Mouse (Mus musculus) kidney, embryonic 15.5 days (tissue): ENCODE measurements around the gene Thy1. TPM values are rescaled to one million over a fixed set of nuclear protein-coding genes. Genes with fewer than 3 reads are reported as not detected.
A peak's percentile ranks its signal among the peaks of the same experiment; 100 is the strongest.

Source experiments
- ATAC-seq: fragments of 200-750 bp; cut with Nextera tagmentation; replicated peaks from 2 replicates; pipeline ENCODE4 v1.8.0; 2017; ENCODE audit warnings: moderate TSS enrichment; ENCODE audit not compliant: low FRiP score
- H3K27ac ChIP-seq: fragments of 300-500 bp; sonication (generic); 2 replicates; pipeline ENCODE4 v1.5.1; 2015; ENCODE audit warnings: mild to moderate bottlenecking, inconsistent platforms
- H3K27me3 ChIP-seq: fragments of 300-500 bp; sonication (generic); 2 replicates; pipeline ENCODE4 v1.6.1; 2015; ENCODE audit warnings: inconsistent platforms
- H3K36me3 ChIP-seq: fragments of 300-500 bp; sonication (generic); 2 replicates; pipeline ENCODE4 v1.6.1; 2015; ENCODE audit warnings: inconsistent platforms
- H3K4me1 ChIP-seq: fragments of 300-500 bp; sonication (generic); 2 replicates; pipeline ENCODE4 v1.6.1; 2015; ENCODE audit warnings: inconsistent platforms
- H3K4me2 ChIP-seq: fragments of 300-500 bp; sonication (generic); 2 replicates; pipeline ENCODE4 v1.6.1; 2015; ENCODE audit warnings: moderate library complexity, mild to moderate bottlenecking, inconsistent platforms
- H3K4me3 ChIP-seq: fragments of 300-500 bp; sonication (generic); replicated peaks from 2 replicates; pipeline ENCODE4 v1.5.1; 2015; ENCODE audit warnings: mild to moderate bottlenecking, inconsistent platforms
- H3K9ac ChIP-seq: fragments of 300-500 bp; sonication (generic); 2 replicates; pipeline ENCODE4 v1.6.1; 2015; ENCODE audit warnings: mild to moderate bottlenecking, inconsistent platforms
- H3K9me3 ChIP-seq: fragments of 300-500 bp; sonication (generic); replicated peaks from 2 replicates; pipeline ENCODE4 v1.6.1; 2016; ENCODE audit warnings: inconsistent platforms
- WGBS: fragments of 180-500 bp; shearing (Covaris S2); methylation state at CpG from one replicate; pipeline ENCODE4 v1.1.7; 2015; ENCODE audit warnings: mixed read lengths; 5-methylcytosine and 5-hydroxymethylcytosine counted together
- polyA plus RNA-seq: library from polyadenylated mRNA; unstranded; fragments of >200 nt; fragmentation: Nextera tagmentation; extraction: Ambion mirVana; gene quantifications from 2 replicates; pipeline ENCODE4 v1.2.1, GENCODE M21; 2015

Gene Thy1
- polyA plus RNA-seq, 1 experiment from 2014 or later, result 9.6 TPM

DNA sequence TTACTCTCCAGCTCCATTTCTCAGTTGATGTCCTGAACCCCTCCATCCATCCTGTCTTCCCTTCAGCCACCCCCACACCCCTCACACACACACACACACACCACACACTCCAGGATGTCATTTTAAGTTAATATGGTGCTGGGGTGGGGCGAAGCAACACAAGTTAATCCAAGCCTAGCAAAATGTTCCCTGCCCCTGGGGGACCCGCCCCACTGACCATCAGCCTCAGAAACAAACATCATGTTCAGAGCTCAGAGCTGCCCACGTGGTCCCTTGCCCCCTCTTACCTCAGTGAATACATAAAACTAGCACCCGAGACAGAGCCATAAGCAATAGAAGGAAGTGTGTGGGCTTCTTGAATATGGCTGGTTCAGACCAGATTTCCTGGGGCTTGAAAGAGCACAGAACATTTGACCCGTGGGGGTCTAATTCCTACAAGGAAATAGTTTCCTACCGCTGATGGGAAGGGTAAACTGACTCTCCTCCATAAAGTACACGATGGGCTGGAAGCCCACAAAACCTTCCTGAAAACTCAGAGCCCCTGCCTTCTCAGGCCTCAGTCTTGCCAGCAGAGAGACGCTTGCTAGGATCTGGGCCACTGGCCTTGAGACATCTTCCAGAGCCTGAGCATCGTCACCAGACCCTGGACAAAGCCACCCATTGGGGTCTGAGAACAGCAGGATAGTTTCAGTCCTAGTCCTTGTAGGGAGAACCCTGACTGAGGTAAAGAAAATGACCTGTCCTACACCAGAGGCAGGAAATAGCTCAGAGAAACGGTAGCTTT is 37.0 kb downstream of the Thy1 start:
- H3K27me3 ChIP-seq, result peaks cover 11% of the 10 kb centered on the region; the same call in 1 of the 2 replicates
- peaks cover 88% of the 10 kb centered on the region for H3K4me1 ChIP-seq
- no peak overlapping the region for H3K4me3 ChIP-seq
- H3K27ac ChIP-seq, result peak overlapping the region; percentile 87
- ATAC-seq, result no peak; the same call in 1 of the 2 replicates
- 50% methylated on average over 10 of the region's 10 CpGs for WGBS
- no peaks in the 10 kb centered on the region for H3K9me3 ChIP-seq
- H3K36me3 ChIP-seq, result no peaks in the 10 kb centered on the region
- no peak overlapping the region for H3K9ac ChIP-seq
- H3K4me2 ChIP-seq, result no peak overlapping the region

DNA sequence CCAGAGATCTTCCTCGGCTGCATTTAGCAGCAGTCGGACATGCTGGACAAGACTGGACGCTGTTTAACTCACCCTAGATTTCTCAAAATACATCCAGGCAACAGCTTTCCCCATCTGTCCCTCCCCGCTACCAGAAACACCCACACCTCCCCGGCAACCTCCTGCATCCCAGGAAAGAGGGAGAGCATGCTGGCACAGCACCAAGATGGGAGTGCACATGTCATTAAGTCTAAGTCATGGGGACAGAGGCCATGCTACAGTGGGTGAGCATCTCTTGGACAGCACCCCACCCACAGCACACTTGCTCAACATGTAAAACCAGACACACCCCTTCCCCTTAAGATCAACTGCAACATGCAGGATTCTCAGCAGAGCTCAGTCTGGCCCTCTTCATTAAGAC is 37.8 kb downstream of the Thy1 start:
- Histone ChIP-seq H3K4me2 (no peak overlapping the region), H3K9me3 (no peaks in the 10 kb centered on the region), H3K27ac (peak overlapping the region; percentile 84), H3K9ac (no peak overlapping the region), H3K4me3 (no peak overlapping the region), H3K4me1 (peaks cover 88% of the 10 kb centered on the region), H3K36me3 (no peaks in the 10 kb centered on the region), H3K27me3 (peaks cover 15% of the 10 kb centered on the region)
- no peak for ATAC-seq
- 63% methylated on average over 5 of the region's 5 CpGs for WGBS

- peaks cover 88% of the 10 kb centered on the region for H3K4me1 ChIP-seq
- ATAC-seq, result no peak
- H3K27ac ChIP-seq, result no peak overlapping the region
- no peaks in the 10 kb centered on the region for H3K36me3 ChIP-seq
- WGBS, result 61% methylated on average over 5 of the region's 5 CpGs
- no peak overlapping the region for H3K9ac ChIP-seq
- no peaks in the 10 kb centered on the region for H3K9me3 ChIP-seq
- peaks cover 20% of the 10 kb centered on the region for H3K27me3 ChIP-seq
- H3K4me3 ChIP-seq, result no peak overlapping the region
- H3K4me2 ChIP-seq, result no peak overlapping the region
Measured at GRCm38 (mm10) chr9:44081581-44081980, 38.4 kb downstream of the Thy1 start.

DNA sequence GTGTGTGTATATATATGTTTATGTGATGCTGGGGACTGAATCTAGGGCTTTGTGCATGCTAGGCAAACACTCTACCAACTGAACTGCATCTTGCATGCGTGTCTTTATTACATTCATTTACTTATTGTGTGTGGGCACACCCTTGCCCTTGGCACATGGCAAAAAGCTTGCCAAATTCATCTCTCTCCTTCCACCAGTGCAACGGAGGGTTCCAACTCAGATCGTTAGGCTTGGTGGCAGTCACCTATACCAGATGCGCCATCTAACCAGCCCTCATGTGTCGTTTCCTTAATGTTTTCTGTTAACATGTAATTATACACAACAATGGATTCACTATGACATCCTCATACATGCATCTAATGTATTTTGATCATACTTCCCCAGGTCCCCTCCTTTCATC is 39.1 kb downstream of the Thy1 start:
- Histone ChIP-seq H3K9ac (no peak overlapping the region), H3K27ac (no peak overlapping the region), H3K36me3 (no peaks in the 10 kb centered on the region), H3K9me3 (no peaks in the 10 kb centered on the region), H3K4me3 (no peak overlapping the region), H3K4me2 (no peak overlapping the region), H3K27me3 (peaks cover 20% of the 10 kb centered on the region), H3K4me1 (peaks cover 88% of the 10 kb centered on the region)
- WGBS, result 95% methylated on average over 5 of the region's 5 CpGs
- no peak for ATAC-seq

- peak overlapping the region; percentile 71 for H3K27ac ChIP-seq
- ATAC-seq, result 0 out of 2 replicates have a peak, but pooled peaks have one; percentile 12
- H3K9ac ChIP-seq, result peak overlapping the region; percentile 73
Measured at GRCm38 (mm10) chr9:44083392-44084121, 40.4 kb downstream of the Thy1 start.

GRCm38 (mm10) chr9:44084236-44084635 is 41.1 kb downstream of the Thy1 start:
- Histone ChIP-seq H3K4me3 (peak overlapping the region; percentile 65), H3K4me2 (peak overlapping the region; percentile 99), H3K4me1 (peaks cover 88% of the 10 kb centered on the region), H3K9ac (peak overlapping the region; percentile 73), H3K9me3 (no peaks in the 10 kb centered on the region), H3K36me3 (no peaks in the 10 kb centered on the region), H3K27me3 (peaks cover 20% of the 10 kb centered on the region), H3K27ac (peak overlapping the region; percentile 71)
- no peak for ATAC-seq
- WGBS, result 0% methylated on average over 14 of the region's 14 CpGs

More at GRCm38 (mm10) chr9:44083392-44084121, 40.4 kb downstream of the Thy1 start:
- 9% methylated on average over 23 of the region's 23 CpGs for WGBS
- no peaks in the 10 kb centered on the region for H3K36me3 ChIP-seq
- no peaks in the 10 kb centered on the region for H3K9me3 ChIP-seq
- H3K27me3 ChIP-seq, result peaks cover 20% of the 10 kb centered on the region
- H3K4me1 ChIP-seq, result peaks cover 88% of the 10 kb centered on the region
- peak overlapping the region; percentile 99 for H3K4me2 ChIP-seq
- peak overlapping the region; percentile 65 for H3K4me3 ChIP-seq

GRCm38 (mm10) chr9:44084659-44085229 is 41.6 kb downstream of the Thy1 start:
- Histone ChIP-seq H3K9me3 (no peaks in the 10 kb centered on the region), H3K4me1 (peaks cover 88% of the 10 kb centered on the region), H3K27me3 (peaks cover 20% of the 10 kb centered on the region), H3K4me2 (peak overlapping the region; percentile 99), H3K4me3 (peak overlapping the region; percentile 65), H3K27ac (peak overlapping the region; percentile 71), H3K36me3 (no peaks in the 10 kb centered on the region), H3K9ac (peak overlapping the region; percentile 73)
- ATAC-seq, result peak; percentile 61
- under 1% methylated on average over 55 of the region's 62 CpGs for WGBS

DNA sequence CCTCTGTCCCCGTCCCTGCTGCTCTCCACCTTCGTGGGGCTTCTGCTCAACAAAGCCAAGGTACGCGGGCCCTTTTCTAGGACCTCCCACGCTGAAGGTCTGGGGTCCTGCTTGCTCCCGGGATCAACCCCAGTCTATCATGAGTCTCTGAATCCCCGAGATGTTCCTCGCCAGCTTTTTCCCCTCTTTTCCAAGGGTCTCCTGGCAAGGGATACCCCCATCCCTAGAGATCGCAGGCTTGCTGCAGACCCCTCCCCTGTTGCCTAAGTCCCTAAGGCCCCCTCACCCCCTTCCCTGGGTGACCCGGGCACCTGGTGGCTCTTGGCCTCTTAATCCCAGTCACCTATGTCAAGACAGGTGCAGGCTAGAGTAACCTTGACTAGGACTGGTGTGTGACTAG is 42.1 kb downstream of the Thy1 start:
- Histone ChIP-seq H3K4me3 (peak overlapping the region; percentile 65), H3K4me2 (peak overlapping the region; percentile 99), H3K9me3 (no peaks in the 10 kb centered on the region), H3K36me3 (no peaks in the 10 kb centered on the region), H3K9ac (peak overlapping the region; percentile 73), H3K27me3 (peaks cover 20% of the 10 kb centered on the region), H3K4me1 (peaks cover 88% of the 10 kb centered on the region), H3K27ac (no peak overlapping the region; the same call in 1 of the 2 replicates)
- WGBS, result 3% methylated on average over 10 of the region's 10 CpGs
- peak; percentile 3; the same call in 1 of the 2 replicates for ATAC-seq

DNA sequence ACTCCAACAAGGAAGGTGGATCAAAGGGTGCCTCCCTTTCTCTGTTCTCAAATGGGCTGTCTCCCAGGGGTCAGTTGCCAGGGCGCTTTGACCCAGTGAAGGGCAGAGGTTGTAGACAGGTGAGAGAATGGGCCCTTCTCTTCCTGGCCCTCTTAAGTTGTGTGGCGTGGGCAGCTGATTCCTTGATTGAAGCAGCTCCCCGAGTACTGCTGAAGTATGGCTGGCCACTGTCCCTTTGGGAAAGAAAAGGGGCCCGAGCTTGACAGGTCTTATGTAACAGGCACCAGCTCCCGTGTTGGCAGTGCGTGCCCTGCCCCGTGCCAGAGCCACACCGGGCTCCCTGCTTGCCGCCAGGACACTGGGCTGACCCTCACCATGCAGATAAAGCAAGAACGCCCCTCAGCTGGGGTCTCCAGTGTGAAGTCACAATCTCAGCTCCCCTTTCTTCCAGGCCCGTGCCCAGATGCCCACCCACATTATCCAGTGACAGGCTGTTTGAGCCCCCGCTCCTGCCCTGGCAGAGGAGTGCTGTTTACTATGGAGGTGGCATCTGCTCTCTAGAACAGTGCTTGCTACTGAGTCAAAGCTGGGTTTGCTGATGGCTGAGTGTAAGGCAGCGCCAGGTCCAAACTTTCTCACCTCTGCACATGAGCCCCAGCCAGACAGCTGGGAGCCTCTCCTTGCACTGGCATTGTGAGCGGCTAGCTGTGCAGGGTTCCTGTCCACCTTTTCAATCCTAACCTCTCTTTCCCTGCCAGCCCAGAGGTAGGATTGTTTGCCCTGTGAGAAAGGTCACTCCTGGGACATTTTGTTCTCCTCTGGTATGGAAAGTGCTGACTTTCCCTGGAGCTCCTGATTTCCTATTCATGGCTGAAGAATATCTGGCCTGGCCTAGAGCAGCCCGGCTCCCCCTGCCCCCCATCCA is 42.8 kb downstream of the Thy1 start:
- H3K27ac ChIP-seq, result 0 out of 2 replicates have a peak overlapping the region, but pooled peaks have one; percentile 13
- H3K4me3 ChIP-seq, result peak overlapping the region; percentile 65
- H3K36me3 ChIP-seq, result peaks cover 5% of the 10 kb centered on the region; the same call in 1 of the 2 replicates
- 69% methylated on average over 15 of the region's 15 CpGs for WGBS
- H3K4me2 ChIP-seq, result peak overlapping the region; percentile 99
- H3K9ac ChIP-seq, result peak overlapping the region; percentile 73
- H3K4me1 ChIP-seq, result peaks cover 81% of the 10 kb centered on the region
- no peak for ATAC-seq
- H3K27me3 ChIP-seq, result peaks cover 20% of the 10 kb centered on the region
- H3K9me3 ChIP-seq, result no peaks in the 10 kb centered on the region

DNA sequence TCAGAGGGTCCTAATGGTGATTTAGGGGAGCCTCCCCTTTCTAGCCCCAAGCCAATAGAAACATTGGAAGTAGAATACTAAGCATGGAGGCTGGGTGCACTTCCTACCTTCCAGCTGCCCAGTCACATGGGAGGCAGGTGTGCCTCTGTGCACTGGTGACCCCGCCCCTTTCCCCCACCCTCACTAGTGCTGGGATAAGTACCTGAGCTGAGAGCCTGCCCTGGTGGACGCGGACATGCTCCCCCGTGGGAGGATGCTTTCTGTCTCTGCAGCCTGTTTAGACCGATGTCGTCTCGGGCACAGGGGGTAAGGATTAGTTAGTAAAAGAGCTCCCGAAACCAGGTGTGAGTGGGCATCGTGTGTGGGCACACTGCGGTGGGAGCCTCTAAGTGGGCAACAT is 43.8 kb downstream of the Thy1 start:
- H3K36me3 ChIP-seq, result peaks cover 14% of the 10 kb centered on the region
- H3K4me2 ChIP-seq, result peak overlapping the region; percentile 99
- no peaks in the 10 kb centered on the region for H3K9me3 ChIP-seq
- 44% methylated on average over 10 of the region's 10 CpGs for WGBS
- H3K9ac ChIP-seq, result no peak overlapping the region
- H3K27ac ChIP-seq, result no peak overlapping the region
- peaks cover 76% of the 10 kb centered on the region for H3K4me1 ChIP-seq
- peaks cover 20% of the 10 kb centered on the region for H3K27me3 ChIP-seq
- no peak for ATAC-seq
- H3K4me3 ChIP-seq, result no peak overlapping the region
